Mouse (Mus musculus) left cerebral cortex, adult 18-20 months (tissue): ENCODE results near the gene Camk1. TPM values are rescaled to one million over a fixed set of nuclear protein-coding genes. Genes with fewer than 3 reads are reported as not detected.
A peak's percentile ranks its signal among the peaks of the same experiment; 100 is the strongest.

Experiments
- DNase-seq, 2 experiments: peaks; one replicate each; pipeline ENCODE4 v3.0.0; 2021 to 2022; ENCODE audit warnings: low spot score in 2 of 2, mixed read lengths in 1 of 2
- long read RNA-seq, 2 experiments: library from polyadenylated mRNA; stranded (forward); transcript quantifications; one replicate each; pipeline ENCODE4 v2.0.0; 2021
- total RNA-seq, 2 experiments: library from RNA; stranded (reverse); gene quantifications; 2 replicates each; pipeline ENCODE4 v1.2.3; 2021

Camk1 gene
- total RNA-seq = 100 to 1,000 TPM; 124 to 128 TPM
- long read RNA-seq, experiment 1, transcript Camk1-202 (11 exons, 1,486 nt) = minor isoform, 8 of 214 reads
- long read RNA-seq, experiment 1, transcript Camk1-201 (12 exons, 1,496 nt) = major isoform, 173 of 214 reads
- long read RNA-seq, experiment 1, partial matches to known transcripts = 14 of 214 reads
- long read RNA-seq, experiment 1, other reads (novel, unspliced or antisense) = 19 of 214 reads
- long read RNA-seq, experiment 2, transcript Camk1-201 (12 exons, 1,496 nt) = major isoform, 180 of 204 reads
- long read RNA-seq, experiment 2, partial matches to known transcripts = 5 of 204 reads
- long read RNA-seq, experiment 2, other reads (novel, unspliced or antisense) = 18 of 204 reads

- DNase-seq = peak; percentile 72 to 84
Observed at GRCm38 (mm10) chr6:113343177-113344092, at the start of gene Camk1. Gene Camk1, minus strand, starts transcription at chr6:113343984.

GRCm38 (mm10) chr6:113392387-113393071 lies 48.7 kb upstream of the Camk1 start:
- peak; percentile 22 to 56 for DNase-seq

- no peak for DNase-seq
Observed at GRCm38 (mm10) chr6:113392015-113392386, 48.2 kb upstream of the Camk1 start.

GRCm38 (mm10) chr6:113390715-113391114 lies 46.9 kb upstream of the Camk1 start:
- no peak for DNase-seq

- no peak for DNase-seq
Observed at GRCm38 (mm10) chr6:113388960-113389359, 45.2 kb upstream of the Camk1 start, which contains the start of gene Ttll3. Gene Ttll3, plus strand, starts transcription at chr6:113389260.

GRCm38 (mm10) chr6:113386025-113386424 lies 42.2 kb upstream of the Camk1 start:
- DNase-seq = no peak

- no peak for DNase-seq
Observed at GRCm38 (mm10) chr6:113385160-113385714, 41.5 kb upstream of the Camk1 start.

- no peak for DNase-seq
Observed at GRCm38 (mm10) chr6:113384351-113384927, 40.7 kb upstream of the Camk1 start.

- no peak for DNase-seq
Observed at GRCm38 (mm10) chr6:113380480-113380879, 36.7 kb upstream of the Camk1 start.

- DNase-seq = no peak
Observed at GRCm38 (mm10) chr6:113379246-113379645, 35.5 kb upstream of the Camk1 start.

GRCm38 (mm10) chr6:113377496-113378385 lies 34.0 kb upstream of the Camk1 start, which contains the start of the genes Tada3 and Arpc4:
Gene Tada3, minus strand, starts transcription at chr6:113377883.
Gene Arpc4, plus strand, starts transcription at chr6:113378115.
- peak; percentile 87 to 90 for DNase-seq

GRCm38 (mm10) chr6:113377172-113377495 lies 33.4 kb upstream of the Camk1 start:
- DNase-seq = no peak

- no peak for DNase-seq
Observed at GRCm38 (mm10) chr6:113373491-113373890, 29.7 kb upstream of the Camk1 start.

GRCm38 (mm10) chr6:113370194-113370929 lies 26.6 kb upstream of the Camk1 start:
- DNase-seq = no peak

- no peak for DNase-seq
Observed at GRCm38 (mm10) chr6:113368577-113368976, 24.8 kb upstream of the Camk1 start.

- no peak for DNase-seq
Observed at GRCm38 (mm10) chr6:113368124-113368523, 24.3 kb upstream of the Camk1 start.

GRCm38 (mm10) chr6:113367574-113367973 lies 23.8 kb upstream of the Camk1 start:
- DNase-seq = no peak

- DNase-seq = no peak
Observed at GRCm38 (mm10) chr6:113366639-113367038, 22.9 kb upstream of the Camk1 start.

- no peak for DNase-seq
Observed at GRCm38 (mm10) chr6:113364518-113365135, 20.8 kb upstream of the Camk1 start.
